Mouse (Mus musculus): Measurements from ENCODE around the gene Glyctk.

GRCm38 (mm10) chr9:106167703-106168102, 9.8 kb upstream of the Glyctk start:
- no peak for TF ChIP-seq GATA1 (IDR thresholded peaks at IDR 0.05; ENCODE audit: borderline replicate concordance, low read length)
- TF ChIP-seq FLI1 (IDR thresholded peaks at IDR 0.05; ENCODE audit: low read length): no peak
